Mouse (Mus musculus) hindbrain, embryonic 11.5 days (tissue): Measurements from ENCODE around the gene Rabgap1l. TPM values are rescaled to one million over a fixed set of nuclear protein-coding genes. Genes with fewer than 3 reads are reported as not detected.

Experiments
- ATAC-seq: fragments of 200-750 bp; cut with Nextera tagmentation; 2 replicates; pipeline ENCODE4 v1.8.0; 2017; ENCODE audit warnings: mild to moderate bottlenecking, moderate TSS enrichment, moderate library complexity; ENCODE audit not compliant: low FRiP score
- DNase-seq: peaks from one replicate; pipeline ENCODE4 v3.0.0-alpha.2; 2015; ENCODE audit warnings: low spot score
- H3K27ac ChIP-seq: fragments of 300-500 bp; sonication (generic); 2 replicates; pipeline ENCODE4 v1.5.1; 2014; ENCODE audit warnings: mild to moderate bottlenecking, low read depth, low read length
- H3K27me3 ChIP-seq: fragments of 300-500 bp; sonication (generic); 2 replicates; pipeline ENCODE4 v1.6.1; 2014; ENCODE audit warnings: mild to moderate bottlenecking, low read length, moderate library complexity, mixed read lengths; ENCODE audit not compliant: control insufficient read depth, insufficient read depth
- H3K36me3 ChIP-seq: fragments of 300-500 bp; sonication (generic); 2 replicates; pipeline ENCODE4 v1.6.1; 2014; ENCODE audit warnings: mild to moderate bottlenecking, low read length, moderate library complexity, mixed read lengths; ENCODE audit not compliant: control insufficient read depth, insufficient read depth
- H3K4me1 ChIP-seq: fragments of 300-500 bp; sonication (generic); replicated peaks from 2 replicates; pipeline ENCODE4 v1.6.1; 2014; ENCODE audit warnings: low read length, mixed read lengths; ENCODE audit not compliant: control insufficient read depth, insufficient read depth
- H3K4me2 ChIP-seq: fragments of 300-500 bp; sonication (generic); replicated peaks from 2 replicates; pipeline ENCODE4 v1.6.1; 2014; ENCODE audit warnings: mild to moderate bottlenecking, low read depth, low read length
- H3K4me3 ChIP-seq: fragments of 300-500 bp; sonication (generic); 2 replicates; pipeline ENCODE4 v1.5.1; 2014; ENCODE audit warnings: low read depth, low read length
- H3K9ac ChIP-seq: fragments of 300-500 bp; sonication (generic); 2 replicates; pipeline ENCODE4 v1.6.1; 2014; ENCODE audit warnings: low read depth, low read length
- H3K9me3 ChIP-seq: fragments of 300-500 bp; sonication (generic); 2 replicates; pipeline ENCODE4 v1.6.1; 2016; ENCODE audit warnings: low read length; ENCODE audit not compliant: control insufficient read depth
- WGBS: fragments of 180-500 bp; shearing (Covaris S2); extraction: QIAGEN DNeasy Blood & Tissue Kit; methylation state at CpG from one replicate; pipeline ENCODE4 v1.1.7; 2014; 5-methylcytosine and 5-hydroxymethylcytosine counted together
- polyA plus RNA-seq: library from polyadenylated mRNA; unstranded; fragments of >200 nt; fragmentation: Nextera tagmentation; extraction: Ambion mirVana; gene quantifications from 2 replicates; pipeline ENCODE4 v1.2.1, GENCODE M21; 2014

Rabgap1l gene
- polyA plus RNA-seq, 1 experiment from 2014 or later = 20.0 TPM

DNA sequence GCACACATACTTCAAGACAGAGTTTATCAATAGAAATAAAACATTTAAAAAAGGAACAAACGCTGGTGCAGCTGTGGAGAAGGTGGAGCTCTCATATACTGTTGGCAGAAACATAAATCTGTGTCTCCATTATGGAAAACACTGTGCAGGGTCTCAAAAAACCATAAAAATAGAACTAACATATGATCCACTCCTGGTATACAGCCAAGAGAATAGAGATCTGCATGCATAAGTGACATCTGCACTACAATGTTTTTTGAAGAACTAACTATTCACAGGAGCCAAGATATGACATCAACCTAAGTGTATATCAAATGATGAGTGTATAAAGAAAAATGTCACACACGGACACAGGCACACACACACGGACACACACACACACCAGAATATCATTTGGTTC is 426.4 kb downstream of the Rabgap1l start:
- Histone ChIP-seq H3K9ac (no peak overlapping the region), H3K27ac (no peak overlapping the region), H3K36me3 (no peaks in the 10 kb centered on the region), H3K4me3 (no peak overlapping the region), H3K27me3 (no peaks in the 10 kb centered on the region), H3K4me2 (no peak overlapping the region), H3K4me1 (no peaks in the 10 kb centered on the region), H3K9me3 (no peaks in the 10 kb centered on the region)
- no peak for ATAC-seq
- 88% methylated on average over 3 of the region's 3 CpGs for WGBS
- no peak for DNase-seq

- no peak overlapping the region for H3K27ac ChIP-seq
- no peaks in the 10 kb centered on the region for H3K27me3 ChIP-seq
- H3K9me3 ChIP-seq = no peaks in the 10 kb centered on the region
- H3K9ac ChIP-seq = no peak overlapping the region
- no peak overlapping the region for H3K4me2 ChIP-seq
- no peak overlapping the region for H3K4me3 ChIP-seq
- no peaks in the 10 kb centered on the region for H3K4me1 ChIP-seq
- ATAC-seq = no peak
- no peak for DNase-seq
- no peaks in the 10 kb centered on the region for H3K36me3 ChIP-seq
Measured at GRCm38 (mm10) chr1:160357268-160357667, 435.7 kb downstream of the Rabgap1l start.

GRCm38 (mm10) chr1:160353732-160354455 is 439.1 kb downstream of the Rabgap1l start:
- Histone ChIP-seq H3K36me3 (no peaks in the 10 kb centered on the region), H3K9ac (no peak overlapping the region), H3K9me3 (no peaks in the 10 kb centered on the region), H3K4me2 (no peak overlapping the region), H3K4me1 (no peaks in the 10 kb centered on the region), H3K4me3 (no peak overlapping the region), H3K27ac (no peak overlapping the region), H3K27me3 (no peaks in the 10 kb centered on the region)
- 86% methylated on average over 6 of the region's 6 CpGs for WGBS
- no peak for ATAC-seq
- no peak for DNase-seq

- ATAC-seq = peak; percentile 69
- WGBS = 51% methylated on average over 4 of the region's 4 CpGs
- H3K9ac ChIP-seq = no peak overlapping the region
Measured at GRCm38 (mm10) chr1:160352309-160352708, 440.7 kb downstream of the Rabgap1l start.

GRCm38 (mm10) chr1:160351880-160352234 is 441.2 kb downstream of the Rabgap1l start:
- Histone ChIP-seq H3K9me3 (no peaks in the 10 kb centered on the region), H3K9ac (peak overlapping the region; percentile 53), H3K4me2 (peak overlapping the region; percentile 48), H3K4me1 (no peaks in the 10 kb centered on the region), H3K4me3 (peak overlapping the region; percentile 31), H3K36me3 (no peaks in the 10 kb centered on the region), H3K27ac (peak overlapping the region; percentile 66), H3K27me3 (no peaks in the 10 kb centered on the region)
- ATAC-seq (peak; percentile 96), DNase-seq (peak; percentile 75)
- WGBS = under 1% methylated on average over 10 of the region's 10 CpGs

More at GRCm38 (mm10) chr1:160352309-160352708, 440.7 kb downstream of the Rabgap1l start:
- H3K4me2 ChIP-seq = peak overlapping the region; percentile 48
- H3K27me3 ChIP-seq = no peaks in the 10 kb centered on the region
- H3K36me3 ChIP-seq = no peaks in the 10 kb centered on the region
- H3K4me3 ChIP-seq = peak overlapping the region; percentile 31
- peak overlapping the region; percentile 66 for H3K27ac ChIP-seq
- H3K9me3 ChIP-seq = no peaks in the 10 kb centered on the region
- H3K4me1 ChIP-seq = no peaks in the 10 kb centered on the region
- DNase-seq = no peak

- H3K9me3 ChIP-seq = no peaks in the 10 kb centered on the region
- DNase-seq (peak; percentile 34), ATAC-seq (peak; percentile 72; the same call in 1 of the 2 replicates)
- no peaks in the 10 kb centered on the region for H3K4me1 ChIP-seq
- no peaks in the 10 kb centered on the region for H3K36me3 ChIP-seq
- H3K4me3 ChIP-seq = peak overlapping the region; percentile 31
- H3K27ac ChIP-seq = peak overlapping the region; percentile 66
- WGBS = 18% methylated on average over 12 of the region's 13 CpGs
- H3K27me3 ChIP-seq = no peaks in the 10 kb centered on the region
- peak overlapping the region; percentile 48 for H3K4me2 ChIP-seq
- peak overlapping the region; percentile 53 for H3K9ac ChIP-seq
Measured at GRCm38 (mm10) chr1:160351146-160351879, 441.7 kb downstream of the Rabgap1l start.

GRCm38 (mm10) chr1:160340653-160341052 is 452.4 kb downstream of the Rabgap1l start:
- no peaks in the 10 kb centered on the region for H3K9me3 ChIP-seq
- no peak overlapping the region for H3K27ac ChIP-seq
- no peak for ATAC-seq
- no peak overlapping the region for H3K4me2 ChIP-seq
- no peaks in the 10 kb centered on the region for H3K4me1 ChIP-seq
- 76% methylated on average over 2 of the region's 2 CpGs for WGBS
- H3K9ac ChIP-seq = no peak overlapping the region
- H3K36me3 ChIP-seq = no peaks in the 10 kb centered on the region
- H3K4me3 ChIP-seq = no peak overlapping the region
- H3K27me3 ChIP-seq = no peaks in the 10 kb centered on the region
- DNase-seq = no peak

DNA sequence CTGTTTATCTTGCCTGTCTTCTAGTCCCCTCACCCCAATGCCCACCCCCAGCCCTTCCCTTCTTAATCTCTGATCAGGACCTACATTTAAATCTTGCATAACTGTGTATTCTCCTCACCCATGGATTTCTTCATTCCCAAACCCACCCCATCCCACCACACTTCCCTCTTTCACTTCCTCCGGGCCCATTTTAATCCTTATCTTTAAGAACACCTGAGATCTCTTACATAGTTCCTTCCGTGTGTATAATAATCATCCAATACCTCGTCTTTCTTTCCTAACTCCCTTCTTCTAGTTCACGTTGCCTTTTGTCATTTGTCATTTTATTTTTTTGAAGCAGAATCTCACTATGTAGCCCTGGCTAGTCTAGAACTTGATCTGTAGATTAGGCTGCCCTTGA is 453.6 kb downstream of the Rabgap1l start:
- no peak overlapping the region for H3K4me3 ChIP-seq
- 88% methylated on average over 4 of the region's 4 CpGs for WGBS
- ATAC-seq (no peak), DNase-seq (no peak)
- H3K27ac ChIP-seq = no peak overlapping the region
- no peaks in the 10 kb centered on the region for H3K36me3 ChIP-seq
- no peaks in the 10 kb centered on the region for H3K27me3 ChIP-seq
- H3K4me1 ChIP-seq = no peaks in the 10 kb centered on the region
- H3K9ac ChIP-seq = no peak overlapping the region
- no peaks in the 10 kb centered on the region for H3K9me3 ChIP-seq
- H3K4me2 ChIP-seq = no peak overlapping the region

DNA sequence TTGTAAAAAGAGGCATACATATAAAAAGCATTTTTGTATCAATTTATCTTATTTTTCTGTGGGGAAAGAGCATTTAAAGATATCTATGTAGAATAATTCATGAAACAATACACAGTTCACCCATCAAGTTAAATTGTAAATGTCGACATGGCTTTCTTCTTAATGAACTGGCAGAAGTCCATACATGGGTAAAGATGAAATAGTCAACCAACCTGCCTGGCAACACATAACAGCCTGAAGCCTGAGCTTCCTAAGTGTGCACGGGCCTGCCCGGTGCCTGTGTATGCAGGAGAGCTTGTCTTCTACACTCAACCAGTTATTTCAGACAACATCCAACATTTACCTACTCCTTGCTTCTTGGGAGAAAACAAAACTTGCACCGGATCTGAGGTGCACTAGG is 458.2 kb downstream of the Rabgap1l start:
- no peak overlapping the region for H3K4me2 ChIP-seq
- no peaks in the 10 kb centered on the region for H3K27me3 ChIP-seq
- H3K4me3 ChIP-seq = no peak overlapping the region
- no peaks in the 10 kb centered on the region for H3K9me3 ChIP-seq
- no peaks in the 10 kb centered on the region for H3K4me1 ChIP-seq
- no peaks in the 10 kb centered on the region for H3K36me3 ChIP-seq
- no peak overlapping the region for H3K27ac ChIP-seq
- 89% methylated on average over 4 of the region's 4 CpGs for WGBS
- no peak for ATAC-seq
- H3K9ac ChIP-seq = no peak overlapping the region
- no peak for DNase-seq
